ENCODE assay signal across 8 mouse cellular contexts in genomic region chr15:81729241-81729791, GRCm38 (mm10). TPM values are rescaled to one million over a fixed set of nuclear protein-coding genes. Genes with fewer than 3 reads are reported as not detected.
DNase-seq lines count a peak whose midpoint lies in the region; ATAC-seq and TF ChIP-seq lines count a peak whose summit lies in the region.

No protein-coding gene starts in this region.

- TF ChIP-seq POLR2A in myocyte (IDR thresholded peaks at IDR 0.05; ENCODE audit: insufficient read length, low read depth), result peak; percentile 22

- under 1% methylated on average over 49 of the region's 49 CpGs for WGBS in liver, embryonic 11.5 days

- peaks cover 10% of the 10 kb centered on the region for H3K4me1 ChIP-seq in liver, embryonic 11.5 days (replicated peaks; ENCODE audit: control insufficient read depth, insufficient read depth, low read length)

- H3K27me3 ChIP-seq in liver, embryonic 11.5 days (replicated peaks; ENCODE audit: control insufficient read depth, insufficient read depth, low read length), result no peaks in the 10 kb centered on the region
- H3K27me3 ChIP-seq in myocyte (ENCODE audit: control insufficient read depth, insufficient read depth, insufficient read length), result no peaks in the 10 kb centered on the region

- H3K4me3 ChIP-seq in liver, embryonic 11.5 days (ENCODE audit: low read depth, low read length), result peak overlapping the region; percentile 90
- H3K4me3 ChIP-seq in myocyte, result peak overlapping the region; percentile 91

- peak; percentile 61 for DNase-seq in thymus, postnatal 4 days
- DNase-seq in thymus, postnatal 14 days, result no peak
- DNase-seq in cerebellum, adult 9-11 months, result peak; percentile 77
- DNase-seq in frontal cortex, postnatal 14 days (ENCODE audit: low spot score in 2 of 2), result peak; percentile 36 to 48
- DNase-seq in kidney, adult 9 months, result peak; percentile 39
- DNase-seq in liver, embryonic 11.5 days (ENCODE audit: low spot score), result peak; percentile 49
- peak; percentile 26 for DNase-seq in urinary bladder, postnatal 25 days (ENCODE audit: low spot score)

- peak; percentile 51 for ATAC-seq in liver, embryonic 11.5 days (replicated peaks; ENCODE audit: low FRiP score)

- peaks cover 53% of the 10 kb centered on the region for H3K79me2 ChIP-seq in myocyte (ENCODE audit: control insufficient read depth, insufficient read depth)

- peak overlapping the region; percentile 82 for H3K4me2 ChIP-seq in liver, embryonic 11.5 days
- peak overlapping the region; percentile 89 for H3K4me2 ChIP-seq in myocyte (ENCODE audit: low read depth)

- H3ac ChIP-seq in myocyte (ENCODE audit: control insufficient read depth, insufficient read length), result peak overlapping the region; percentile 70

- no peaks in the 10 kb centered on the region for H3K9me3 ChIP-seq in liver, embryonic 11.5 days (ENCODE audit: control insufficient read depth, low read length)

- peak overlapping the region; percentile 96 for H3K9ac ChIP-seq in liver, embryonic 11.5 days (ENCODE audit: low read depth, low read length)

- H3K27ac ChIP-seq in liver, embryonic 11.5 days (ENCODE audit: low read depth, low read length), result peak overlapping the region; percentile 74

- H3K36me3 ChIP-seq in liver, embryonic 11.5 days (ENCODE audit: control insufficient read depth, insufficient read depth, low read length), result peaks cover 16% of the 10 kb centered on the region
- peaks cover 1% of the 10 kb centered on the region for H3K36me3 ChIP-seq in myocyte (ENCODE audit: control insufficient read depth, insufficient read depth)

TF ChIP-seq in myocyte, 11 proteins besides CTCF, POLR2A, EP300 and RAD21:
- peak in 1 of 3 experiments; percentile 36 for TF ChIP-seq MYOD1 (IDR thresholded peaks at IDR 0.05; ENCODE audit: control insufficient read depth in 1 of 3, insufficient read length in 2 of 3, low read depth in 2 of 3)
- TF ChIP-seq REST (IDR thresholded peaks at IDR 0.05; ENCODE audit: insufficient read depth, insufficient read length), result no peak
- TF ChIP-seq CEBPB (IDR thresholded peaks at IDR 0.05; ENCODE audit: insufficient read depth, poor library complexity, severe bottlenecking), result no peak
- TF ChIP-seq MYOG (IDR thresholded peaks at IDR 0.05; ENCODE audit: control insufficient read depth in 1 of 3, insufficient read depth in 1 of 3, insufficient read length in 2 of 3, low read depth in 2 of 3), result peak in 1 of 3 experiments; percentile 29
- no peak for TF ChIP-seq POLR2AphosphoS2 (IDR thresholded peaks at IDR 0.05; ENCODE audit: insufficient read length, low read depth)
- no peak for TF ChIP-seq USF1 (IDR thresholded peaks at IDR 0.05; ENCODE audit: low read depth)
- TF ChIP-seq MAX (IDR thresholded peaks at IDR 0.05; ENCODE audit: low read depth), result no peak
- TF ChIP-seq E2F4 (IDR thresholded peaks at IDR 0.05; ENCODE audit: insufficient read depth), result no peak

RNA-seq across cellular contexts. Expression of gene Zc3h7b, which starts 15.5 kb away (rescaled TPM):
- 23.4 and 24.2 TPM in 2 replicates for polyA plus RNA-seq in liver, embryonic 11.5 days (2014; fragmentation: Nextera tagmentation; extraction: Ambion mirVana)
- 45.9 TPM for polyA plus RNA-seq in myocyte (2012; fragmentation: generic; extraction: Trizol)

RNA-seq across cellular contexts. Expression of gene Rangap1, which starts 16.0 kb away (rescaled TPM):
- polyA plus RNA-seq in liver, embryonic 11.5 days (2014; fragmentation: Nextera tagmentation; extraction: Ambion mirVana), result 134 and 139 TPM in 2 replicates
- polyA plus RNA-seq in myocyte (2012; fragmentation: generic; extraction: Trizol), result 96.6 TPM

RNA-seq across cellular contexts. Expression of gene Chadl, which starts 32.2 kb away (rescaled TPM):
- polyA plus RNA-seq in liver, embryonic 11.5 days (2014; fragmentation: Nextera tagmentation; extraction: Ambion mirVana), result 0.87 and 1.5 TPM in 2 replicates
- 1.3 TPM for polyA plus RNA-seq in myocyte (2012; fragmentation: generic; extraction: Trizol)
